Mouse (Mus musculus) stomach, postnatal 0 days (tissue): Measurements from ENCODE around the gene Spag4. TPM values are rescaled to one million over a fixed set of nuclear protein-coding genes. Genes with fewer than 3 reads are reported as not detected.

Source experiments
- ATAC-seq: fragments of 200-750 bp; cut with Nextera tagmentation; 2 replicates; pipeline ENCODE4 v1.8.0; 2017; ENCODE audit not compliant: low FRiP score, low TSS enrichment
- DNase-seq: peaks from one replicate; pipeline ENCODE4 v3.0.0-alpha.2; 2016; ENCODE audit warnings: low spot score
- H3K27ac ChIP-seq: fragments of 300-500 bp; sonication (generic); replicated peaks from 2 replicates; pipeline ENCODE4 v1.5.1; 2014; ENCODE audit warnings: mild to moderate bottlenecking, control low read depth
- H3K27me3 ChIP-seq: fragments of 300-500 bp; sonication (generic); 2 replicates; pipeline ENCODE4 v1.6.1; 2014; ENCODE audit warnings: low read length; ENCODE audit not compliant: control insufficient read depth, insufficient read depth
- H3K36me3 ChIP-seq: fragments of 300-500 bp; sonication (generic); 2 replicates; pipeline ENCODE4 v1.6.1; 2014; ENCODE audit warnings: low read length, mixed read lengths; ENCODE audit not compliant: control insufficient read depth, insufficient read depth
- H3K4me1 ChIP-seq: fragments of 300-500 bp; sonication (generic); replicated peaks from 2 replicates; pipeline ENCODE4 v1.6.1; 2014; ENCODE audit warnings: antibody characterized with exemption; ENCODE audit not compliant: control insufficient read depth, insufficient read depth
- H3K4me2 ChIP-seq: fragments of 300-500 bp; sonication (generic); replicated peaks from 2 replicates; pipeline ENCODE4 v1.6.1; 2014; ENCODE audit warnings: low read depth, mild to moderate bottlenecking, control low read depth, moderate library complexity
- H3K4me3 ChIP-seq: fragments of 300-500 bp; sonication (generic); 2 replicates; pipeline ENCODE4 v1.5.1; 2014; ENCODE audit warnings: low read depth, low read length, control low read depth
- H3K9ac ChIP-seq: fragments of 300-500 bp; sonication (generic); 2 replicates; pipeline ENCODE4 v1.6.1; 2014; ENCODE audit warnings: mild to moderate bottlenecking, low read length, control low read depth, mixed read lengths
- H3K9me3 ChIP-seq: fragments of 300-500 bp; sonication (generic); 2 replicates; pipeline ENCODE4 v1.6.1; 2016; ENCODE audit warnings: low read length; ENCODE audit not compliant: control insufficient read depth
- CTCF ChIP-seq: IDR thresholded peaks from 2 replicates; pipeline ENCODE4 v1.5.1; 2016; ENCODE audit warnings: antibody characterized with exemption, low read depth, mild to moderate bottlenecking, moderate library complexity
- EP300 ChIP-seq: optimal IDR thresholded peaks from 2 replicates; pipeline ENCODE3; 2016; ENCODE audit warnings: antibody characterized with exemption
- WGBS: fragments of 180-500 bp; shearing (Covaris S2); extraction: QIAGEN DNeasy Blood & Tissue Kit; methylation state at CpG from one replicate; pipeline ENCODE4 v1.1.7; 2014; 5-methylcytosine and 5-hydroxymethylcytosine counted together
- polyA plus RNA-seq: library from polyadenylated mRNA; unstranded; fragments of >200 nt; fragmentation: Nextera tagmentation; extraction: Ambion mirVana; gene quantifications from 2 replicates; pipeline ENCODE4 v1.2.1, GENCODE M21; 2015

The Spag4 gene
- polyA plus RNA-seq: 2.7 and 3.0 TPM in 2 replicates

- ATAC-seq (peak; percentile 75), DNase-seq (peak; percentile 86)
- H3K9ac ChIP-seq: peak within 1 kb of the TSS; percentile 67
- no peak for TF ChIP-seq EP300
- TF ChIP-seq CTCF: no peak
- H3K36me3 ChIP-seq: no peaks in the 10 kb centered on the region
- WGBS: under 1% methylated on average over 67 of the region's 81 CpGs
- no peaks in the 10 kb centered on the region for H3K9me3 ChIP-seq
- peak within 1 kb of the TSS; percentile 63 for H3K4me3 ChIP-seq
- H3K4me1 ChIP-seq: no peaks in the 10 kb centered on the region
- H3K27ac ChIP-seq: peak within 1 kb of the TSS; percentile 77
- H3K4me2 ChIP-seq: peak within 1 kb of the TSS; percentile 98
- H3K27me3 ChIP-seq: no peaks in the 10 kb centered on the region
Measured at GRCm38 (mm10) chr2:156065099-156066041, at the start of gene Spag4. TSS of gene Spag4 (plus strand) at chr2:156065175.

GRCm38 (mm10) chr2:156018106-156018505 is 46.9 kb upstream of the Spag4 start:
- H3K9ac ChIP-seq: no peak overlapping the region
- DNase-seq (no peak), ATAC-seq (no peak)
- no peak overlapping the region for H3K4me2 ChIP-seq
- H3K27me3 ChIP-seq: no peaks in the 10 kb centered on the region
- no peak overlapping the region for H3K4me3 ChIP-seq
- no peak overlapping the region for H3K27ac ChIP-seq
- WGBS: 81% methylated on average over 3 of the region's 3 CpGs
- H3K4me1 ChIP-seq: no peaks in the 10 kb centered on the region
- no peak for TF ChIP-seq CTCF
- TF ChIP-seq EP300: no peak
- H3K9me3 ChIP-seq: no peaks in the 10 kb centered on the region
- peaks cover 18% of the 10 kb centered on the region for H3K36me3 ChIP-seq

GRCm38 (mm10) chr2:156021219-156021618 is 43.8 kb upstream of the Spag4 start:
- Histone ChIP-seq H3K36me3 (peaks cover 12% of the 10 kb centered on the region), H3K4me1 (no peaks in the 10 kb centered on the region), H3K4me2 (no peak overlapping the region), H3K27me3 (no peaks in the 10 kb centered on the region), H3K4me3 (no peak overlapping the region), H3K27ac (no peak overlapping the region), H3K9ac (no peak overlapping the region), H3K9me3 (no peaks in the 10 kb centered on the region)
- 84% methylated on average over 8 of the region's 8 CpGs for WGBS
- TF ChIP-seq CTCF (no peak), EP300 (no peak)
- no peak for ATAC-seq
- DNase-seq: no peak

GRCm38 (mm10) chr2:156021765-156022164 is 43.2 kb upstream of the Spag4 start:
- Histone ChIP-seq H3K9me3 (no peaks in the 10 kb centered on the region), H3K36me3 (peaks cover 8% of the 10 kb centered on the region), H3K4me3 (no peak overlapping the region), H3K4me2 (no peak overlapping the region), H3K4me1 (no peaks in the 10 kb centered on the region), H3K27ac (no peak overlapping the region), H3K27me3 (no peaks in the 10 kb centered on the region), H3K9ac (no peak overlapping the region)
- DNase-seq (no peak), ATAC-seq (no peak)
- WGBS: 84% methylated on average over 2 of the region's 2 CpGs
- TF ChIP-seq CTCF (no peak), EP300 (no peak)

- DNase-seq: no peak
- Histone ChIP-seq H3K9me3 (no peaks in the 10 kb centered on the region), H3K4me3 (no peak overlapping the region), H3K4me2 (no peak overlapping the region), H3K27ac (no peak overlapping the region), H3K27me3 (no peaks in the 10 kb centered on the region), H3K9ac (no peak overlapping the region), H3K36me3 (no peaks in the 10 kb centered on the region), H3K4me1 (no peaks in the 10 kb centered on the region)
- no peak for TF ChIP-seq CTCF
- no peak for TF ChIP-seq EP300
- no peak for ATAC-seq
Measured at GRCm38 (mm10) chr2:156025482-156025881, 39.5 kb upstream of the Spag4 start.

- H3K4me2 ChIP-seq: no peak overlapping the region
- 66% methylated on average over 3 of the region's 3 CpGs for WGBS
- no peaks in the 10 kb centered on the region for H3K9me3 ChIP-seq
Measured at GRCm38 (mm10) chr2:156039390-156039789, 25.6 kb upstream of the Spag4 start.

More at GRCm38 (mm10) chr2:156039390-156039789, 25.6 kb upstream of the Spag4 start:
- Histone ChIP-seq H3K36me3 (no peaks in the 10 kb centered on the region), H3K27ac (0 out of 2 replicates have a peak overlapping the region, but pooled peaks have one; percentile 40), H3K27me3 (no peaks in the 10 kb centered on the region), H3K4me3 (no peak overlapping the region), H3K4me1 (no peaks in the 10 kb centered on the region), H3K9ac (no peak overlapping the region)
- TF ChIP-seq CTCF (no peak), EP300 (no peak)
- DNase-seq: peak; percentile 59
- peak; percentile 94 for ATAC-seq
